In genomic region chr3:59080919-59081318, GRCm38 (mm10) we compare ENCODE assay signal across 8 mouse cellular contexts. TPM values are rescaled to one million over a fixed set of nuclear protein-coding genes. Genes with fewer than 3 reads are reported as not detected.
DNase-seq lines count a peak whose midpoint lies in the region; ATAC-seq and TF ChIP-seq lines count a peak whose summit lies in the region.

No protein-coding gene starts in this region.

- no peak overlapping the region for H3K4me2 ChIP-seq in forebrain, embryonic 14.5 days (ENCODE audit: low read length)
- H3K4me2 ChIP-seq in limb, embryonic 11.5 days (ENCODE audit: low read depth, severe bottlenecking) = peak overlapping the region; percentile 30; the same call in 1 of the 2 replicates
- no peak overlapping the region for H3K4me2 ChIP-seq in midbrain, postnatal 0 days (ENCODE audit: low read depth, low read length, poor library complexity, severe bottlenecking)

- H3K9me3 ChIP-seq in forebrain, embryonic 10.5 days = no peaks in the 10 kb centered on the region
- no peaks in the 10 kb centered on the region for H3K9me3 ChIP-seq in forebrain, embryonic 14.5 days (replicated peaks; ENCODE audit: control insufficient read depth, low read length)
- no peaks in the 10 kb centered on the region for H3K9me3 ChIP-seq in limb, embryonic 11.5 days (ENCODE audit: control insufficient read depth, low read length)
- H3K9me3 ChIP-seq in midbrain, postnatal 0 days (ENCODE audit: low read length) = no peaks in the 10 kb centered on the region

- no peak for DNase-seq in forebrain, embryonic 10.5 days (ENCODE audit: extremely low spot score, low spot score)
- no peak for DNase-seq in forebrain, embryonic 14.5 days (ENCODE audit: low spot score)
- peak; percentile 31 for DNase-seq in cerebellum, adult 11-12 months
- DNase-seq in limb, embryonic 11.5 days (ENCODE audit: low spot score) = peak; percentile 56
- DNase-seq in spleen, adult 2 months (ENCODE audit: low read depth in 1 of 2, low spot score in 2 of 2) = peak; percentile 43 to 47
- DNase-seq in retina, postnatal 1 day = no peak
- DNase-seq in left cerebral cortex, postnatal 36 days (ENCODE audit: low spot score in 2 of 2) = no peak
- DNase-seq in midbrain, postnatal 0 days (ENCODE audit: low spot score) = no peak

- TF ChIP-seq POLR2A in spleen, adult 2 months (IDR thresholded peaks at IDR 0.05; ENCODE audit: low read depth, low read length) = no peak

- intact Hi-C loops in left cerebral cortex, postnatal 36 days (cut with DNase I) = no loop called here

- no peak for ATAC-seq in forebrain, embryonic 14.5 days
- ATAC-seq in limb, embryonic 11.5 days (ENCODE audit: insufficient number of reproducible peaks, low FRiP score, low TSS enrichment, low read depth) = peak; percentile 73; the same call in 1 of the 2 replicates
- no peak for ATAC-seq in midbrain, postnatal 0 days (ENCODE audit: low FRiP score)

- H3K4me3 ChIP-seq in forebrain, embryonic 10.5 days = no peak overlapping the region
- no peak overlapping the region for H3K4me3 ChIP-seq in forebrain, embryonic 14.5 days (ENCODE audit: low read depth, low read length)
- no peak overlapping the region for H3K4me3 ChIP-seq in limb, embryonic 11.5 days (ENCODE audit: low read depth, low read length)
- H3K4me3 ChIP-seq in spleen, adult 2 months (ENCODE audit: extremely low read depth, insufficient read depth, insufficient read length) = no peak overlapping the region
- H3K4me3 ChIP-seq in midbrain, postnatal 0 days (ENCODE audit: low read depth, low read length) = no peak overlapping the region

- no peaks in the 10 kb centered on the region; the same call in 1 of the 2 replicates for H3K36me3 ChIP-seq in forebrain, embryonic 10.5 days (replicated peaks)
- H3K36me3 ChIP-seq in forebrain, embryonic 14.5 days (ENCODE audit: control insufficient read depth, insufficient read depth, low read length) = no peaks in the 10 kb centered on the region
- H3K36me3 ChIP-seq in limb, embryonic 11.5 days (ENCODE audit: control insufficient read depth, insufficient read depth, low read length) = no peaks in the 10 kb centered on the region
- H3K36me3 ChIP-seq in spleen, adult 2 months (ENCODE audit: control insufficient read depth, insufficient read depth, low read length) = no peaks in the 10 kb centered on the region
- peaks cover 5% of the 10 kb centered on the region for H3K36me3 ChIP-seq in midbrain, postnatal 0 days (ENCODE audit: insufficient read depth, low read length)

- no peak for TF ChIP-seq CTCF in spleen, adult 2 months (IDR thresholded peaks at IDR 0.05; ENCODE audit: extremely low read depth, insufficient read depth, insufficient read length, insufficient replicate concordance)
- TF ChIP-seq CTCF in midbrain, postnatal 0 days (IDR thresholded peaks at IDR 0.05) = no peak

- 12% methylated on average over 7 of the region's 7 CpGs for WGBS in forebrain, embryonic 10.5 days
- 30% methylated on average over 7 of the region's 7 CpGs for WGBS in forebrain, embryonic 14.5 days
- 8% methylated on average over 7 of the region's 7 CpGs for WGBS in limb, embryonic 11.5 days
- 10% methylated on average over 7 of the region's 7 CpGs for WGBS in spleen, adult 2 months
- 23% methylated on average over 7 of the region's 7 CpGs for WGBS in midbrain, postnatal 0 days

- peaks cover 18% of the 10 kb centered on the region for H3K4me1 ChIP-seq in forebrain, embryonic 10.5 days
- no peaks in the 10 kb centered on the region for H3K4me1 ChIP-seq in forebrain, embryonic 14.5 days (ENCODE audit: control insufficient read depth, insufficient read depth, low read length)
- peaks cover 14% of the 10 kb centered on the region for H3K4me1 ChIP-seq in limb, embryonic 11.5 days (ENCODE audit: control insufficient read depth, insufficient read depth, low read length)
- H3K4me1 ChIP-seq in spleen, adult 2 months (ENCODE audit: control insufficient read depth, insufficient read depth, insufficient read length) = peaks cover 7% of the 10 kb centered on the region; the same call in 1 of the 2 replicates
- H3K4me1 ChIP-seq in midbrain, postnatal 0 days (ENCODE audit: insufficient read depth, low read length) = no peaks in the 10 kb centered on the region

- peak overlapping the region; percentile 35; the same call in 1 of the 2 replicates for H3K27ac ChIP-seq in forebrain, embryonic 10.5 days
- H3K27ac ChIP-seq in forebrain, embryonic 14.5 days (ENCODE audit: low read depth, low read length) = no peak overlapping the region
- no peak overlapping the region for H3K27ac ChIP-seq in limb, embryonic 11.5 days (replicated peaks; ENCODE audit: low read depth, low read length)
- H3K27ac ChIP-seq in spleen, adult 2 months (ENCODE audit: insufficient read depth, low read length) = no peak overlapping the region
- H3K27ac ChIP-seq in midbrain, postnatal 0 days (ENCODE audit: low read depth, low read length) = no peak overlapping the region

- H3K9ac ChIP-seq in forebrain, embryonic 14.5 days (ENCODE audit: low read length) = no peak overlapping the region
- no peak overlapping the region for H3K9ac ChIP-seq in limb, embryonic 11.5 days (ENCODE audit: low read length)
- no peak overlapping the region for H3K9ac ChIP-seq in midbrain, postnatal 0 days (replicated peaks; ENCODE audit: low read length, poor library complexity, severe bottlenecking)

- no peaks in the 10 kb centered on the region for H3K27me3 ChIP-seq in forebrain, embryonic 10.5 days (ENCODE audit: poor library complexity, severe bottlenecking)
- H3K27me3 ChIP-seq in forebrain, embryonic 14.5 days (replicated peaks; ENCODE audit: control insufficient read depth, insufficient read depth, low read length) = no peaks in the 10 kb centered on the region
- H3K27me3 ChIP-seq in limb, embryonic 11.5 days (ENCODE audit: control insufficient read depth, insufficient read depth, low read length) = no peaks in the 10 kb centered on the region
- H3K27me3 ChIP-seq in spleen, adult 2 months (ENCODE audit: control insufficient read depth, insufficient read depth, low read length) = no peaks in the 10 kb centered on the region
- H3K27me3 ChIP-seq in midbrain, postnatal 0 days (ENCODE audit: insufficient read depth, low read length) = no peaks in the 10 kb centered on the region

RNA-seq across cellular contexts. Expression of gene Gpr171, which starts 20.7 kb away (rescaled TPM):
- polyA plus RNA-seq in forebrain, embryonic 10.5 days (2016; fragmentation: Nextera tagmentation; extraction: Ambion mirVana) = 1.6 TPM in 2 replicates
- polyA plus RNA-seq in forebrain, embryonic 14.5 days (2014; fragmentation: Nextera tagmentation; extraction: Ambion mirVana) = 0.18 and 0.25 TPM in 2 replicates
- polyA plus RNA-seq in limb, embryonic 11.5 days (2014; fragmentation: Nextera tagmentation; extraction: Ambion mirVana) = 0.57 and 0.91 TPM in 2 replicates
- 5.4 and 6.2 TPM in 2 replicates for polyA plus RNA-seq in spleen, adult 2 months (2012; rRNA removed)
- not detected for total RNA-seq in left cerebral cortex, postnatal 36 days (2021)
- total RNA-seq in midbrain, postnatal 0 days (2014; rRNA removed) = not detected in 2 replicates
- polyA plus RNA-seq in midbrain, postnatal 0 days (2015; fragmentation: Nextera tagmentation; extraction: Ambion mirVana) = 0.43 and 0.74 TPM in 2 replicates

Comparison
In these comparisons a context has a peak if more than half of its experiments do, and no peak if none do; other contexts are left out.
1. DNase-seq: peak in cerebellum, adult 11-12 months (single experiment), limb, embryonic 11.5 days (single experiment) and spleen, adult 2 months (2 of 2); none in forebrain, embryonic 10.5 days (single experiment), forebrain, embryonic 14.5 days (single experiment), retina, postnatal 1 day (single experiment), left cerebral cortex, postnatal 36 days (0 of 2) and midbrain, postnatal 0 days (single experiment).